Mouse (Mus musculus): ENCODE measurements at regions not wholly inside any gene's neighbourhood (a gene's known extent, or its start where the extent isn't known, plus 50 kb on each side); places are given as distances from the start of the nearest gene placed in this dataset.

- DNase-seq (ENCODE audit: low spot score), result no peak
- no peak overlapping the region for H3K4me3 ChIP-seq (replicated peaks; ENCODE audit: low read length)
Observed at GRCm38 (mm10) chr5:77804113-77804512, 396.3 kb upstream of the Igfbp7 start.

GRCm38 (mm10) chr5:77803562-77803961 lies 395.7 kb upstream of the Igfbp7 start:
- peak; percentile 86 for DNase-seq (ENCODE audit: low spot score)
- H3K4me1 ChIP-seq (replicated peaks; ENCODE audit: control insufficient read depth, insufficient read depth, low read length), result peaks cover 14% of the 10 kb centered on the region
- no peaks in the 10 kb centered on the region for H3K9me3 ChIP-seq (ENCODE audit: control insufficient read depth, low read length)
- H3K4me3 ChIP-seq (replicated peaks; ENCODE audit: low read length), result no peak overlapping the region
- H3K36me3 ChIP-seq (replicated peaks; ENCODE audit: control insufficient read depth, insufficient read depth), result no peaks in the 10 kb centered on the region
- WGBS, result 50% methylated on average over 6 of the region's 6 CpGs
- H3K27me3 ChIP-seq (ENCODE audit: control insufficient read depth, insufficient read depth, low read length), result no peaks in the 10 kb centered on the region
- H3K4me2 ChIP-seq (replicated peaks), result no peak overlapping the region
- no peak overlapping the region for H3K9ac ChIP-seq
- H3K27ac ChIP-seq, result no peak overlapping the region
- ATAC-seq (ENCODE audit: low FRiP score), result no peak

More at GRCm38 (mm10) chr5:77804113-77804512, 396.3 kb upstream of the Igfbp7 start:
- Histone ChIP-seq H3K27me3 (ENCODE audit: control insufficient read depth, insufficient read depth, low read length) (no peaks in the 10 kb centered on the region), H3K9me3 (ENCODE audit: control insufficient read depth, low read length) (no peaks in the 10 kb centered on the region), H3K27ac (no peak overlapping the region), H3K9ac (no peak overlapping the region), H3K4me1 (replicated peaks; ENCODE audit: control insufficient read depth, insufficient read depth, low read length) (peaks cover 18% of the 10 kb centered on the region), H3K4me2 (replicated peaks) (no peak overlapping the region), H3K36me3 (replicated peaks; ENCODE audit: control insufficient read depth, insufficient read depth) (no peaks in the 10 kb centered on the region)
- 41% methylated on average over 9 of the region's 9 CpGs for WGBS
- peak; percentile 10; the same call in 1 of the 2 replicates for ATAC-seq (ENCODE audit: low FRiP score)

GRCm38 (mm10) chr5:77796960-77797359 lies 389.1 kb upstream of the Igfbp7 start:
- 58% methylated on average over 3 of the region's 3 CpGs for WGBS
- Histone ChIP-seq H3K9ac (no peak overlapping the region), H3K4me2 (replicated peaks) (no peak overlapping the region), H3K27me3 (ENCODE audit: control insufficient read depth, insufficient read depth, low read length) (no peaks in the 10 kb centered on the region), H3K4me3 (replicated peaks; ENCODE audit: low read length) (no peak overlapping the region), H3K4me1 (replicated peaks; ENCODE audit: control insufficient read depth, insufficient read depth, low read length) (0 out of 2 replicates have a peak, but pooled peaks cover 3% of the 10 kb centered on the region), H3K9me3 (ENCODE audit: control insufficient read depth, low read length) (no peaks in the 10 kb centered on the region), H3K36me3 (replicated peaks; ENCODE audit: control insufficient read depth, insufficient read depth) (no peaks in the 10 kb centered on the region), H3K27ac (no peak overlapping the region)
- DNase-seq (ENCODE audit: low spot score) (no peak), ATAC-seq (ENCODE audit: low FRiP score) (no peak)

- WGBS, result 69% methylated on average over 5 of the region's 5 CpGs
- no peak overlapping the region for H3K4me3 ChIP-seq (replicated peaks; ENCODE audit: low read length)
Observed at GRCm38 (mm10) chr5:77795766-77796165, 387.9 kb upstream of the Igfbp7 start.

GRCm38 (mm10) chr5:77783953-77784352 lies 376.1 kb upstream of the Igfbp7 start:
- ATAC-seq (ENCODE audit: low FRiP score) (peak; percentile 73; the same call in 1 of the 2 replicates), DNase-seq (ENCODE audit: low spot score) (no peak)
- H3K4me1 ChIP-seq (replicated peaks; ENCODE audit: control insufficient read depth, insufficient read depth, low read length), result no peaks in the 10 kb centered on the region
- H3K27ac ChIP-seq, result no peak overlapping the region
- H3K4me2 ChIP-seq (replicated peaks), result no peak overlapping the region
- 52% methylated on average over 2 of the region's 2 CpGs for WGBS
- H3K9ac ChIP-seq, result no peak overlapping the region
- H3K27me3 ChIP-seq (ENCODE audit: control insufficient read depth, insufficient read depth, low read length), result no peaks in the 10 kb centered on the region
- no peaks in the 10 kb centered on the region for H3K9me3 ChIP-seq (ENCODE audit: control insufficient read depth, low read length)
- no peak overlapping the region for H3K4me3 ChIP-seq (replicated peaks; ENCODE audit: low read length)
- no peaks in the 10 kb centered on the region for H3K36me3 ChIP-seq (replicated peaks; ENCODE audit: control insufficient read depth, insufficient read depth)

More at GRCm38 (mm10) chr5:77795766-77796165, 387.9 kb upstream of the Igfbp7 start:
- 0 out of 2 replicates have a peak, but pooled peaks cover 3% of the 10 kb centered on the region for H3K4me1 ChIP-seq (replicated peaks; ENCODE audit: control insufficient read depth, insufficient read depth, low read length)
- H3K9me3 ChIP-seq (ENCODE audit: control insufficient read depth, low read length), result no peaks in the 10 kb centered on the region
- no peaks in the 10 kb centered on the region for H3K27me3 ChIP-seq (ENCODE audit: control insufficient read depth, insufficient read depth, low read length)
- ATAC-seq (ENCODE audit: low FRiP score) (no peak), DNase-seq (ENCODE audit: low spot score) (no peak)
- no peak overlapping the region for H3K4me2 ChIP-seq (replicated peaks)
- no peak overlapping the region for H3K27ac ChIP-seq
- no peaks in the 10 kb centered on the region for H3K36me3 ChIP-seq (replicated peaks; ENCODE audit: control insufficient read depth, insufficient read depth)
- no peak overlapping the region for H3K9ac ChIP-seq

- ATAC-seq (ENCODE audit: low FRiP score) (peak; percentile 46; the same call in 1 of the 2 replicates), DNase-seq (ENCODE audit: low spot score) (peak; percentile 41)
- WGBS, result 53% methylated on average over 6 of the region's 6 CpGs
- H3K4me1 ChIP-seq (replicated peaks; ENCODE audit: control insufficient read depth, insufficient read depth, low read length), result 0 out of 2 replicates have a peak, but pooled peaks cover 8% of the 10 kb centered on the region
- no peak overlapping the region for H3K4me3 ChIP-seq (replicated peaks; ENCODE audit: low read length)
- H3K36me3 ChIP-seq (replicated peaks; ENCODE audit: control insufficient read depth, insufficient read depth), result no peaks in the 10 kb centered on the region
- H3K4me2 ChIP-seq (replicated peaks), result no peak overlapping the region
- no peak overlapping the region for H3K9ac ChIP-seq
- H3K9me3 ChIP-seq (ENCODE audit: control insufficient read depth, low read length), result no peaks in the 10 kb centered on the region
- peak overlapping the region; percentile 73 for H3K27ac ChIP-seq
- H3K27me3 ChIP-seq (ENCODE audit: control insufficient read depth, insufficient read depth, low read length), result no peaks in the 10 kb centered on the region
Observed at GRCm38 (mm10) chr5:77762426-77763042, 354.7 kb upstream of the Igfbp7 start.

GRCm38 (mm10) chr5:77762013-77762412 lies 354.2 kb upstream of the Igfbp7 start:
- no peak overlapping the region for H3K9ac ChIP-seq
- 64% methylated on average over 6 of the region's 6 CpGs for WGBS
- 0 out of 2 replicates have a peak, but pooled peaks cover 8% of the 10 kb centered on the region for H3K4me1 ChIP-seq (replicated peaks; ENCODE audit: control insufficient read depth, insufficient read depth, low read length)
- H3K4me3 ChIP-seq (replicated peaks; ENCODE audit: low read length), result no peak overlapping the region
- no peaks in the 10 kb centered on the region for H3K27me3 ChIP-seq (ENCODE audit: control insufficient read depth, insufficient read depth, low read length)
- H3K36me3 ChIP-seq (replicated peaks; ENCODE audit: control insufficient read depth, insufficient read depth), result no peaks in the 10 kb centered on the region
- DNase-seq (ENCODE audit: low spot score) (no peak), ATAC-seq (ENCODE audit: low FRiP score) (no peak; the same call in 1 of the 2 replicates)
- peak overlapping the region; percentile 73; the same call in 1 of the 2 replicates for H3K27ac ChIP-seq
- no peaks in the 10 kb centered on the region for H3K9me3 ChIP-seq (ENCODE audit: control insufficient read depth, low read length)
- no peak overlapping the region for H3K4me2 ChIP-seq (replicated peaks)

- DNase-seq (ENCODE audit: low spot score) (peak; percentile 9), ATAC-seq (ENCODE audit: low FRiP score) (no peak)
- H3K27me3 ChIP-seq (ENCODE audit: control insufficient read depth, insufficient read depth, low read length), result no peaks in the 10 kb centered on the region
- 97% methylated on average over 1 of the region's 1 CpGs for WGBS
- no peak overlapping the region for H3K4me3 ChIP-seq (replicated peaks; ENCODE audit: low read length)
- no peak overlapping the region for H3K27ac ChIP-seq
- no peak overlapping the region for H3K9ac ChIP-seq
- peaks cover 5% of the 10 kb centered on the region for H3K4me1 ChIP-seq (replicated peaks; ENCODE audit: control insufficient read depth, insufficient read depth, low read length)
- H3K36me3 ChIP-seq (replicated peaks; ENCODE audit: control insufficient read depth, insufficient read depth), result no peaks in the 10 kb centered on the region
- H3K4me2 ChIP-seq (replicated peaks), result no peak overlapping the region
- no peaks in the 10 kb centered on the region for H3K9me3 ChIP-seq (ENCODE audit: control insufficient read depth, low read length)
Observed at GRCm38 (mm10) chr5:77748933-77749332, 341.1 kb upstream of the Igfbp7 start.

- no peak overlapping the region for H3K27ac ChIP-seq
- H3K36me3 ChIP-seq (replicated peaks; ENCODE audit: control insufficient read depth, insufficient read depth), result no peaks in the 10 kb centered on the region
- ATAC-seq (ENCODE audit: low FRiP score), result no peak
- no peaks in the 10 kb centered on the region for H3K27me3 ChIP-seq (ENCODE audit: control insufficient read depth, insufficient read depth, low read length)
- no peak overlapping the region for H3K4me2 ChIP-seq (replicated peaks)
- no peaks in the 10 kb centered on the region for H3K9me3 ChIP-seq (ENCODE audit: control insufficient read depth, low read length)
- 64% methylated on average over 5 of the region's 5 CpGs for WGBS
- peak; percentile 21 for DNase-seq (ENCODE audit: low spot score)
- H3K4me1 ChIP-seq (replicated peaks; ENCODE audit: control insufficient read depth, insufficient read depth, low read length), result peaks cover 5% of the 10 kb centered on the region
- H3K9ac ChIP-seq, result no peak overlapping the region
- H3K4me3 ChIP-seq (replicated peaks; ENCODE audit: low read length), result no peak overlapping the region
Observed at GRCm38 (mm10) chr5:77746604-77747003, 338.8 kb upstream of the Igfbp7 start.
